Mouse (Mus musculus): ENCODE data around the gene Nrsn2. TPM values are rescaled to one million over a fixed set of nuclear protein-coding genes. Genes with fewer than 3 reads are reported as not detected.

Gene Nrsn2
- 100 to 1,000 TPM in 1 of 2 experiments, 10 to 100 TPM in 1; 96.7 to 104 TPM for total RNA-seq (2021)
- long read RNA-seq, experiment 1, transcript Nrsn2-201 (3 exons, 1,455 nt): major isoform, 81 of 99 reads
- long read RNA-seq, experiment 1, partial matches to known transcripts: 15 of 99 reads
- long read RNA-seq, experiment 1, other reads (novel, unspliced or antisense): 3 of 99 reads
- long read RNA-seq, experiment 2, transcript Nrsn2-201 (3 exons, 1,455 nt): major isoform, 64 of 74 reads
- long read RNA-seq, experiment 2, partial matches to known transcripts: 10 of 74 reads
- long read RNA-seq, experiment 2, other reads (novel, unspliced or antisense): 0 of 74 reads

- peak; percentile 53 to 65 for DNase-seq (ENCODE audit: low spot score in 2 of 2)
These were observed at the start of gene Nrsn2 for GRCm38 (mm10) chr2:152376345-152376741. TSS of gene Nrsn2 (minus strand) at chr2:152376638.

- no peak for DNase-seq (ENCODE audit: low spot score in 2 of 2)
These were observed 39.3 kb upstream of the Nrsn2 start for GRCm38 (mm10) chr2:152415786-152416185.

- no peak for DNase-seq (ENCODE audit: low spot score in 2 of 2)
These were observed 38.8 kb upstream of the Nrsn2 start, which contains the start of gene 6820408C15Rik for GRCm38 (mm10) chr2:152415287-152415686. TSS of gene 6820408C15Rik (plus strand) at chr2:152415587.

GRCm38 (mm10) chr2:152414591-152415165 lies 38.2 kb upstream of the Nrsn2 start, which contains the start of gene Zcchc3:
TSS of gene Zcchc3 (minus strand) at chr2:152415027.
- DNase-seq (ENCODE audit: low spot score in 2 of 2): peak; percentile 80 to 86

- peak; percentile 11 to 32 for DNase-seq (ENCODE audit: low spot score in 2 of 2)
These were observed 37.5 kb upstream of the Nrsn2 start for GRCm38 (mm10) chr2:152413765-152414584.

- no peak for DNase-seq (ENCODE audit: low spot score in 2 of 2)
These were observed 36.8 kb upstream of the Nrsn2 start for GRCm38 (mm10) chr2:152413158-152413764.

- no peak for DNase-seq (ENCODE audit: low spot score in 2 of 2)
These were observed 36.2 kb upstream of the Nrsn2 start for GRCm38 (mm10) chr2:152412526-152413157.

- no peak for DNase-seq (ENCODE audit: low spot score in 2 of 2)
These were observed 35.0 kb upstream of the Nrsn2 start for GRCm38 (mm10) chr2:152411471-152411870.

GRCm38 (mm10) chr2:152410971-152411371 lies 34.5 kb upstream of the Nrsn2 start:
- peak; percentile 56 to 68 for DNase-seq (ENCODE audit: low spot score in 2 of 2)

GRCm38 (mm10) chr2:152409781-152410180 lies 33.3 kb upstream of the Nrsn2 start:
- no peak for DNase-seq (ENCODE audit: low spot score in 2 of 2)

GRCm38 (mm10) chr2:152406126-152406525 lies 29.7 kb upstream of the Nrsn2 start:
- DNase-seq (ENCODE audit: low spot score in 2 of 2): peak; percentile 96 to 99

GRCm38 (mm10) chr2:152399122-152399542 lies 22.7 kb upstream of the Nrsn2 start:
- no peak for DNase-seq (ENCODE audit: low spot score in 2 of 2)

GRCm38 (mm10) chr2:152398691-152399090 lies 22.3 kb upstream of the Nrsn2 start:
- peak; percentile 83 to 90 for DNase-seq (ENCODE audit: low spot score in 2 of 2)

- peak; percentile 97 to 99 for DNase-seq (ENCODE audit: low spot score in 2 of 2)
These were observed 21.4 kb upstream of the Nrsn2 start, which contains the start of gene Sox12 for GRCm38 (mm10) chr2:152397680-152398435. TSS of gene Sox12 (minus strand) at chr2:152398063.

- peak; percentile 73 to 88 for DNase-seq (ENCODE audit: low spot score in 2 of 2)
These were observed 20.7 kb upstream of the Nrsn2 start for GRCm38 (mm10) chr2:152397004-152397589.

- DNase-seq (ENCODE audit: low spot score in 2 of 2): peak; percentile 78 to 82
These were observed 19.9 kb upstream of the Nrsn2 start for GRCm38 (mm10) chr2:152396110-152397003.

GRCm38 (mm10) chr2:152395271-152395920 lies 19.0 kb upstream of the Nrsn2 start:
- DNase-seq (ENCODE audit: low spot score in 2 of 2): peak in 1 of 2 experiments; percentile 23

Measured in left cerebral cortex, adult 18-20 months (tissue).